Mouse (Mus musculus) cerebellum, adult 2 months (tissue): ENCODE measurements around the gene Cfap54. TPM values are rescaled to one million over a fixed set of nuclear protein-coding genes. Genes with fewer than 3 reads are reported as not detected.

ENCODE experiments used
- DNase-seq, 2 experiments: peaks; one replicate each; pipeline ENCODE4 v3.0.0; 2021
- H3K27ac ChIP-seq: fragments of 200-500 bp; 2 replicates; pipeline ENCODE4 v1.5.1; 2012; ENCODE audit warnings: low read length, control low read depth, inconsistent platforms; ENCODE audit not compliant: insufficient read depth
- H3K27me3 ChIP-seq: fragments of 200-500 bp; 2 replicates; pipeline ENCODE4 v1.6.1; 2012; ENCODE audit warnings: inconsistent platforms, mild to moderate bottlenecking, low read length, moderate library complexity; ENCODE audit not compliant: control insufficient read depth, insufficient read depth
- H3K4me1 ChIP-seq: fragments of 200-500 bp; 2 replicates; pipeline ENCODE4 v1.6.1; 2011; ENCODE audit warnings: low read length; ENCODE audit not compliant: control insufficient read depth, insufficient read depth
- H3K4me3 ChIP-seq: fragments of 200-500 bp; replicated peaks from 2 replicates; pipeline ENCODE3; 2011; ENCODE audit warnings: mild to moderate bottlenecking, low read depth, low read length, control low read depth; ENCODE audit not compliant: insufficient read depth
- CTCF ChIP-seq: fragments of 200-500 bp; IDR thresholded peaks from 2 replicates; pipeline ENCODE4 v1.5.1; 2011; ENCODE audit warnings: low read depth, mild to moderate bottlenecking, control low read depth, low read length, moderate library complexity, borderline replicate concordance; ENCODE audit not compliant: insufficient read depth
- POLR2A ChIP-seq: fragments of 200-500 bp; IDR thresholded peaks from 2 replicates; pipeline ENCODE4 v1.6.1; 2011; ENCODE audit warnings: low read length, control low read depth, borderline replicate concordance; ENCODE audit not compliant: insufficient read depth
- WGBS: fragments of 180-500 bp; shearing (Covaris S2); methylation state at CpG from one replicate; pipeline ENCODE4 v1.1.7; 2018; 5-methylcytosine and 5-hydroxymethylcytosine counted together
- polyA plus RNA-seq: library from polyadenylated mRNA; depleted of rRNA; stranded (reverse); fragments of >200 nt; gene quantifications from 2 replicates; pipeline ENCODE4 v1.2.3, GENCODE M21; 2012

Gene Cfap54
- polyA plus RNA-seq, 1 experiment: 0.95 TPM

DNA sequence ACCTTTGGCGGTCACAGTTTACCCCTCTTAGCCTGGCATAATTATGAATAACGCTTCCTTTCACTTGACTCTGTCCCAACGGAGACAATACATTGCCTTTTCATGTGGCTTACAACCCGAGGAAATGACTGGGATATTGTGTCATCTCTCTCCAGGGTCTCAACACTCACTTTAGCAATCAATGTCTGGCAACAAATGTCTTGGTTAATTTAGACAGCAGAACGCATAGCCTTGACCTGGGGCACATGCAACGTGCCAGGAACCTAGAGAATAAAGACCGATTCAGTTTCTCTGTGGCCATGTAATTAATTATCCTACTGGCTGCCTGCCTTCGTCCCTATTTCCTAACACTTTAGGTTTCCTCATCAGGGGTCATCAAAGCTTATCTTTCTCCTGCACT is 30.0 kb upstream of the Cfap54 start:
- DNase-seq: no peak
- Histone ChIP-seq H3K27ac (no peak overlapping the region), H3K4me3 (no peak overlapping the region), H3K27me3 (no peaks in the 10 kb centered on the region), H3K4me1 (no peaks in the 10 kb centered on the region)
- WGBS: 38% methylated on average over 8 of the region's 8 CpGs
- TF ChIP-seq POLR2A: no peak
- TF ChIP-seq CTCF: no peak

DNA sequence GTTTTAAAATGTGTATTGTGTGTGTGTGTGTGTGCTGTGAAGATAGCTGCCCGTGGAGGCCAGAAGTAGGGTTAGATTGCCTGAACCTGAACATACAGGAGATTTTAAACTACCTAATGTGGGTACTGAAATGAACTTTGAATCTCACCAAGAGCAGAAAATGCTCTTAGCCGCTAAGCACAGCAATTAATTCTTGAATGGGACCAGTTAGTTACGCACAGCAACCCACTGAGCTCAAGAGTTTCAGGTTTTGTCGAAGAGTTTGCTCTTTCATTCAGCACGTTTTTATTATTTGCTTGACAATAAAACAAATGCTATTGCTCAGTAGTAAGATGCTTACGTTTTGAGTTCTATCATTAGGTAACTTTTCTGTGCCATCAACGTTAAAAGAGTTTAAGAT is 23.9 kb upstream of the Cfap54 start:
- 63% methylated on average over 7 of the region's 7 CpGs for WGBS
- no peaks in the 10 kb centered on the region for H3K27me3 ChIP-seq
- no peak for TF ChIP-seq CTCF
- TF ChIP-seq POLR2A: no peak
- H3K4me1 ChIP-seq: no peaks in the 10 kb centered on the region
- H3K4me3 ChIP-seq: no peak overlapping the region
- H3K27ac ChIP-seq: no peak overlapping the region
- no peak for DNase-seq

DNA sequence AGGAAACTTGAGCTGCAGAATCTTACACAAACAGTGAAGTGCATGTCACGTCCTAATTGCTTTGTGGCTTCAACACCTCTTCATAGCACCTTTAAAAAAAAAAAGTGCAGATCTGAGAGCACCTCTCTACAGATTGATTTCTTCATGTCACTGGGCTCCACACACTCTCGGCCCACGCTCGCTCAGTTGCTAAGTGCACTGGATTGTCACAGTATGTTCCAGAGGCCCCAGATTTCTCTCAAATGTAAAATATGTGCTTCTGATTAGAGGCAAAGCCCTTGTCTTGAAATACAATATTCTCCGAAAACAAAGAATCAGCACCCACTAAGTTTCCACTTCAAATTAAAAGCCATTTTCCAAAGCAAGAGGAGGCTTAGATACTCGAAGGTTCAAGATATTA is 22.9 kb upstream of the Cfap54 start:
- Histone ChIP-seq H3K4me3 (no peak overlapping the region), H3K4me1 (no peaks in the 10 kb centered on the region), H3K27ac (no peak overlapping the region), H3K27me3 (no peaks in the 10 kb centered on the region)
- no peak for TF ChIP-seq POLR2A
- WGBS: 83% methylated on average over 6 of the region's 6 CpGs
- no peak for DNase-seq

DNA sequence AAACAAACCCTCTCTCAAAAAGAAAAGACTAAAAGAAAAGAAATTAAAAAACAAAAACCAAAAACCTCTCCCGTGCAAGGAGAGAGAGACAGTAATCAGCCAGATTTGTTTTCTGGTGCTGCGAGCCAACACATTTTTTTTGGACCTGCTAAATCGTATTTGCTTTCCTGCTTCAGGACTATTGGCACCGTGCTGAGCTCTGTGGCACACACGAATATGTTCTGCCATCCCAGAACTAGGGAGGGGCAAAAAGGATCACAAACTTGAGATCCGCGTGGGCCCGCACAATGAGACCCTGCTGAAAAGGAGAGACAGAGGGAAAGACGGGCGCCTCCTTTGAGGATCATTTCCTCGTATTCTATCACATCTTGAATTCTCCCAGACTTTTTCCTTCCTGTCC is 22.3 kb upstream of the Cfap54 start:
- DNase-seq: no peak
- no peak overlapping the region for H3K4me3 ChIP-seq
- H3K27ac ChIP-seq: no peak overlapping the region
- H3K27me3 ChIP-seq: no peaks in the 10 kb centered on the region
- TF ChIP-seq POLR2A (no peak), CTCF (no peak)
- WGBS: 37% methylated on average over 11 of the region's 11 CpGs
- no peaks in the 10 kb centered on the region for H3K4me1 ChIP-seq

DNA sequence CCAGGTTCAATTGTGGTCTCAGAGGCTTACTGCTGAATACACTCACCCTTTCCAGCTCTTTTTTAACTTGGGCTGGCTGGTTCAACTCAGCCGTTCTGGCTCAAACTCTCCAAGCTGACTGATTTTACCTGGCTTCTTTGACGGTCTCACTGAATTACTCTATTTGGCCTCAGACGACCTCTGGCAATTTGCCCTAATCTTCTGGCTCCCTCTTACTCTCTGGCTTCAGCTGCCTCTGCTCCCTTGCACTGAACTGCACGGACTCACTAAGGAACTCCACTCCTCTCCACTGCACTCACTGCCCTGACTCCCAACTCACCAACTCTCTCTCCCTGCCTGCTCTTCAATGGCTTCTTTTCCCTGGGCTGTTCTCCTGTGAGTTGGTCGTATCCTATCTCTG is 20.9 kb upstream of the Cfap54 start:
- no peak for DNase-seq
- 44% methylated on average over 5 of the region's 5 CpGs for WGBS
- no peaks in the 10 kb centered on the region for H3K27me3 ChIP-seq
- no peak overlapping the region for H3K4me3 ChIP-seq
- no peak overlapping the region for H3K27ac ChIP-seq
- no peaks in the 10 kb centered on the region for H3K4me1 ChIP-seq
- TF ChIP-seq POLR2A: no peak
- TF ChIP-seq CTCF: no peak

DNA sequence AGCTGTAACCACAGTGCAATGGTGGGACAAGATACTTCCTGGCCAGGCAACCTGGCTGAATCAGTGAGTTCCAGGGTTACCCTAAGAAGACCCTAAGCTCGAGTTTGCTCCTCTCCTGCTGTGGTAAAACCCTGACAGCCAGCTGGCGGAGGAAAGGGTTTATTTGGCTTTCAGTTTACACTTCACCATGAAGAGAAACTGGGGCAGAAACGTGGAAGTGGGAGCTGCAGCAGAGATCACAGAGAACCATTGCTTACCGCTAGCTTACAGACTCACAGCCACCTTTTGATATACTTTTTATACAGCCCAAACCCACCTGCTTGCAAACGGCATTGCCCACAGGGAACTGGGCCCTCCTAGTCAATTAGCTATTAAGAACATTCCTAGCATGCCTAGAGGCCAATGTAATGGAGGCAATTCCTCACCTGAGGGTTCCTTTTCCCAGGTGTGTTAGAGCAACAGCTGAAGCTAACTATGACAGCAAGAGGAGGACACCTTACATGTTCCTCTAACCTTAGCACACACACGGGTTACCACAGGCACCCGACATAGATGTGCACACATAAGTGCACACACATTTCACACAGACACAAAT is 16.9 kb upstream of the Cfap54 start:
- WGBS: 73% methylated on average over 7 of the region's 7 CpGs

DNA sequence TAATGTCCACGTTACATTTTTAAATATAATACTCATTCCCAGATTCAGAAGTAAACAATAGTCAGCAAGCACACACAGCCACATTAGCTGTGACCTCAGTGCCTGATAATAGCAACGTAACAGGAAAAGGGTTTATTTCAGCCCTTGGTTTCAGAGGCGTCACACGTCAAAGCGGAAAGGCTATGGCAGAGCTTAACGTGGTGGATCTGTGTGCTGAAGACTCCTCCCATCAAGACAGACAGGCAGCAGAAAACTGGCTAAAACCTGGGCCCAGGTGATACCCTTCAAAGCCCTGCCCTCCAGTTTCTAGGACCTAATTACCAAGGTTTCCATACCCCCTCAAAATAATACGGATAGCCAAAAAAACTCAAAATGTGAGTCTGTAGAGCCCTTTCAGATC is 16.0 kb upstream of the Cfap54 start:
- TF ChIP-seq POLR2A (no peak), CTCF (no peak)
- Histone ChIP-seq H3K4me3 (no peak overlapping the region), H3K27me3 (no peaks in the 10 kb centered on the region), H3K27ac (no peak overlapping the region), H3K4me1 (no peaks in the 10 kb centered on the region)
- no peak for DNase-seq
- WGBS: 95% methylated on average over 7 of the region's 7 CpGs

More for the DNA sequence above, 16.9 kb upstream of the Cfap54 start:
- no peaks in the 10 kb centered on the region for H3K27me3 ChIP-seq
- H3K4me3 ChIP-seq: no peak overlapping the region
- no peak overlapping the region for H3K27ac ChIP-seq
- TF ChIP-seq CTCF (no peak), POLR2A (no peak)
- no peaks in the 10 kb centered on the region for H3K4me1 ChIP-seq
- DNase-seq: no peak

DNA sequence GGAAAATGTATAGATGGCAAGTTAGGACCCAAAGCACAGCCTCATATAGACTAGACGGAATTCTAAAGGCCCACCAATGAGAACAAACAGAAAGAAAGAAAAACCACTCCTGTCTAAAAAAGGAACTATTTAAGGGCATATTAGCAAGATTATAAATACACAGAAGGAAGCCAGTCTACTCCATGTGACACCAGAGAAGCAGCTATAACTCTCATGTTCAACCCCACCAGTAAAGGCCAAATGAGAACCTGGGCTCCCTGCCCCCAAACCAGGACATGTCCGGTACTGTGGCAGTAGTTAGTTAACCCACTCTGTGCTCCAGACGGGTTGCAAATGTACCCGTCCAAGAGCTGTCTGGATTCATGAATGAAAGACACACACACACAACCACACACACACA is 14.4 kb upstream of the Cfap54 start:
- no peak for DNase-seq
- no peak overlapping the region for H3K27ac ChIP-seq
- no peaks in the 10 kb centered on the region for H3K27me3 ChIP-seq
- no peak for TF ChIP-seq POLR2A
- 82% methylated on average over 4 of the region's 4 CpGs for WGBS
- H3K4me3 ChIP-seq: no peak overlapping the region
- no peaks in the 10 kb centered on the region for H3K4me1 ChIP-seq
